Mouse (Mus musculus) liver, postnatal 0 days (tissue): ENCODE results near the gene Anks1.

Experiments
- CTCF ChIP-seq: sonication (generic); IDR thresholded peaks from 2 replicates; pipeline ENCODE4 v1.5.1; 2016; ENCODE audit warnings: antibody characterized with exemption, low read depth
- EP300 ChIP-seq: IDR thresholded peaks from 2 replicates; pipeline ENCODE4 v1.6.1; 2016; ENCODE audit warnings: antibody characterized with exemption, low read depth, mild to moderate bottlenecking

DNA sequence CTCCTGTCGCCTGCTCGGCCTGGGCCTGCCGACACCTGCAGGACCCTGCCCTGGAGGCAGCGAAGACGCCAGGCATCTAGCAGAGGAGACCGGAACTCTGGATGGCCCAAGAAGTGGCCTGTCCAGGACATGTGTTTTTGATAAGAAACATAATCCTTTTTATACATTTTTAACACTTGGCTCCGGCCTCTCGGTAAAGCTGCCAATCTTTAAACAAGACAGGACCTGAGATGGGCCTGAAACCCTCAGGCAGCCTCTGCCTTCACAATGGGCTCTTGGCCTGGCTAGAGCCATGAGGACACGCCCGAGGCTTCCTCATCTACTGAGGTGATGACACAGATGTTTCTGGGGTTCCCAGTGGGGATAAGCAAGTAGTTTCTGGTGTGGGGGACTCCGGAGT lies 151.6 kb downstream of the Anks1 start:
- TF ChIP-seq CTCF (no peak), EP300 (no peak)
